Mouse (Mus musculus) myocyte (in vitro differentiated cells): ENCODE data around the gene Ankrd23.

Experiments
- CEBPB ChIP-seq: IDR thresholded peaks from 2 replicates; pipeline ENCODE4 v1.6.1; 2011; ENCODE audit warnings: mild to moderate bottlenecking, moderate library complexity; ENCODE audit not compliant: poor library complexity, insufficient read depth, severe bottlenecking
- E2F4 ChIP-seq: IDR thresholded peaks from one replicate; pipeline ENCODE4 v1.6.1; 2011; ENCODE audit warnings: mild to moderate bottlenecking, control low read depth, moderate library complexity; ENCODE audit not compliant: insufficient read depth
- MAX ChIP-seq: IDR thresholded peaks from one replicate; pipeline ENCODE4 v1.6.1; 2011; ENCODE audit warnings: low read depth, mild to moderate bottlenecking, control low read depth
- MYOD1 ChIP-seq, 3 experiments: IDR thresholded peaks; one replicate each; pipeline ENCODE4 v1.6.1; 2011; ENCODE audit warnings: control low read depth in 2 of 3, low read depth in 2 of 3, mild to moderate bottlenecking in 2 of 3, moderate library complexity in 1 of 3; ENCODE audit not compliant: insufficient read length in 2 of 3, control insufficient read depth in 1 of 3
- MYOG ChIP-seq, 3 experiments: IDR thresholded peaks; one replicate each; pipeline ENCODE4 v1.6.1; 2011; ENCODE audit warnings: control low read depth in 2 of 3, low read depth in 2 of 3, mild to moderate bottlenecking in 2 of 3; ENCODE audit not compliant: insufficient read length in 2 of 3, control insufficient read depth in 1 of 3, insufficient read depth in 1 of 3
- POLR2A ChIP-seq: IDR thresholded peaks from one replicate; pipeline ENCODE4 v1.6.1; 2011; ENCODE audit warnings: low read depth, mild to moderate bottlenecking, control low read depth, moderate library complexity; ENCODE audit not compliant: insufficient read length
- POLR2AphosphoS2 ChIP-seq: IDR thresholded peaks from one replicate; pipeline ENCODE4 v1.6.1; 2011; ENCODE audit warnings: low read depth, control low read depth; ENCODE audit not compliant: insufficient read length
- REST ChIP-seq: IDR thresholded peaks from one replicate; pipeline ENCODE4 v1.6.1; 2011; ENCODE audit warnings: mild to moderate bottlenecking, control low read depth, moderate library complexity; ENCODE audit not compliant: insufficient read depth, insufficient read length
- TCF12 ChIP-seq: IDR thresholded peaks from one replicate; pipeline ENCODE4 v1.6.1; 2011; ENCODE audit warnings: mild to moderate bottlenecking, control low read depth; ENCODE audit not compliant: poor library complexity, insufficient read depth, severe bottlenecking
- TCF3 ChIP-seq: IDR thresholded peaks from one replicate; pipeline ENCODE4 v1.6.1; 2011; ENCODE audit warnings: low read depth, control low read depth; ENCODE audit not compliant: insufficient read length
- USF1 ChIP-seq: IDR thresholded peaks from one replicate; pipeline ENCODE4 v1.6.1; 2011; ENCODE audit warnings: low read depth, mild to moderate bottlenecking, control low read depth, moderate library complexity

DNA sequence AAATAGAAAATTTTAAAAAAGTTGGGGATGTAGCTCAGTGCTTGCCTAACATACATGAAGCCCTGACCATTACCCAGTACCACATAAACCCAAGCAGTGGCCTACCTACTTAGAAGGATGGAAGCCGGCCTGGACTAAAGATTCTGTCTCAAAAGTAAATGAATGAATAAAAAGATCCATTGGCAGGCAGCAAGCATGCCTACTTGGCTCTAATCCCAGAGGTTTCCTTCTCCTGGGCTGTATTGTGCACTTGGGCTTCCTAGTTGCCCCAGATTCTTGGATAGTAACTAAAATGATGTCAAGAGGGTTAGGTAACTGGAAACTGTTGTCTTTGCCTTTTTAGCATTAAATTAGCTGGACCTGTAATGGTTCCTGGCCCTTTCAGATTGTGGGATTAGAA lies 23.4 kb downstream of the Ankrd23 start:
- TF ChIP-seq POLR2A (no peak), MAX (no peak), POLR2AphosphoS2 (no peak), MYOG (IDR thresholded peaks at IDR 0.05; ENCODE audit: control insufficient read depth in 1 of 3, insufficient read depth in 1 of 3, insufficient read length in 2 of 3, low read depth in 2 of 3) (no peak), TCF12 (no peak), MYOD1 (IDR thresholded peaks at IDR 0.05; ENCODE audit: control insufficient read depth in 1 of 3, insufficient read length in 2 of 3, low read depth in 2 of 3) (no peak), USF1 (no peak), CEBPB (no peak), REST (no peak), TCF3 (no peak), E2F4 (no peak)
